Mouse (Mus musculus) stomach, postnatal 0 days (tissue): ENCODE results near the gene Med13l.

Source experiments
- CTCF ChIP-seq: IDR thresholded peaks from 2 replicates; pipeline ENCODE4 v1.5.1; 2016; ENCODE audit warnings: antibody characterized with exemption, low read depth, mild to moderate bottlenecking, moderate library complexity
- EP300 ChIP-seq: optimal IDR thresholded peaks from 2 replicates; pipeline ENCODE3; 2016; ENCODE audit warnings: antibody characterized with exemption

- TF ChIP-seq CTCF (no peak), EP300 (no peak)
These were observed 76.2 kb downstream of the Med13l start for GRCm38 (mm10) chr5:118636399-118637369.
